Mouse (Mus musculus): ENCODE data around the gene Ndufa5.

Gene Ndufa5

DNA sequence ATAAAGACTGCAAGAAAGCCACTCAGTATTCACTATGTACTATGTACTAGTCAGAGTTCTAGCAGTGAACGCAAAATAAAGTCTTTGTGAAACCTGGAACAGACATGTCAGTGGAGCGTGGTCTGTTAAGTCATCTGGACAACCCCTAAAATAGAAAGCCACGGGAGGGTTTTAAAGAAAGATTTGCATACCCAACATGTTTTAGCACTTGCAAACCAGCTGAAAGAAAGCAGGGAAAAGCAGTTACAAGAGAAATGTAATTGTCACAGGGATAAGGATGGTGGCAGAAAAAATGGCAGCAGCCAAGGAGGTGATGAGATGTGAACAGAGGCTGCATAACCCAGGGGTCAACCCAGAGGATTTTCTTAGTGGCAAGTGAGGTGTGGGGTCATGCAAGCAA lies 2.1 kb downstream of the Ndufa5 start:
- no peak for DNase-seq (ENCODE audit: low spot score)

DNA sequence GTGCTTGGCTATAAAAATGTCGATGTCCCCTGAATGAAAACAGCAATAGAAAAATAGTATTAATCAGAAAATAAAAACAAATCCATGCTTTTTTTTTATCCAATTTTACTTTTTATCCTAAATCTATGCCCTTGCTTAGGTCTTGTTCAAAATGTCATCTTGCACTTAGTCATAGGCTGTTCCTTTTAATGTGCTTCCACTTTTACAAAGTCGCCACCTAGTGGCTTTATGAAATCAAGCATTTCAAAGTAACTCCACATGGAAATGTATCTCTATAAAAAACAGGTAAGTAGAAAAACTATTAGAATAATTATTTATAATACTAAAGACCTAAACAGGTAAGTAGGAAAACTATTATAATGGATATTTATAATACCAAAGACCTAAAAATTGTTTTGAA lies 11.6 kb downstream of the Ndufa5 start:
- no peak for DNase-seq (ENCODE audit: low spot score)

DNA sequence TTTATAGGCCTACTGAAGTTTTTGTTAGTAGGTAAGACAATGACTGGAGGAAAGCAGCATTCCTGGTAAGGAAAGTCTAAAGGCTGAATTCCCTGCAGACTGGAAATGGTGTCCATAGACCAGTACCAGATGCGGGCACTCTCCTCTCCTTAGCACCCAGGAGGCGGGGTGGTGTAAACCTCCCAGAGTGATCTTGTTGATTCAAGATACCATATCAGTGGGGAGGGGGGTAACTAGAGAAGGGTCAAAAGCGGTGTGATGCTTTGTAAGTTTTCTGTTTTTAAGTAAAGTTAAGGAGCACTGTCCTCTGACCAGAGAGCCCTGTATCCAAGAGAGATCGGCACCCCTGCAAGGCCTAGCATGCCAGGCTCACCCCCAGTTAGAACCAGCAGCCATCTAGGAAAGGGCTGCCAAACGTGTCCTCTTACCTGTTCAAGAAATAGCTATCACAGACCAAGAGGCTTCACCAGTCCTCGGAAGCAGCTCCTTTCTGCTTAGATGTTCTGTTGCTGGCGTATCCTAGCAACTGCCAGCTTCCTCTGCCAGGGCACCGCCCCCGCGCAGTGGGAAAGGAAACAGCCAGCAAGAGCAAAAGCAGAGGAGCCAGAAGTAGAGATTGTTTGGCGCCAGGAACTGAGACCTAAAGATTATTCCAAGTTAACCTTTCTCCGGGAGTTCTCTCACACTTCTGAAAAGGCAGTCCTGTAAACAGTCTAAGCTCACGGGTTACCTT lies 13.1 kb downstream of the Ndufa5 start, which contains the start of gene Iqub:
Gene Iqub, minus strand, starts transcription at position 516 of the 733 bp plus-strand sequence.
- DNase-seq (ENCODE audit: low spot score): peak; percentile 15

DNA sequence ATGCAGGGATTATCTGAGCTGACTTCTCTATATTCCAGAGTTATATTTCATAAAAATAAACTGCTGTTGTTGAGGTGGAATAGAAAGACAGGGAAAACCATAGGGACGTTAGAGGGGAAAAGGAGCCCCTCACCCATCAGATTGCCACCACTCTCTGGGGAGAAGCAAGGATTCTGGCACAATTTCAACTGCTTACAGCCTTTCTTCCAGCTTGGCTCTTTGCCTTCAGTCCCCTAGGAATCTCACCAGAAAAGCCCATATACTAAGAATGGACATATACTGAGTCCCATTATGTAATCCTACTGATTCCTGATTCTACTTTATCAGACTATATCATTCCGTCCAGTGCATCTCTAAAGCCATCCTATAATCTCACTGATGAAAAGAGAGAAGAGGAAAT lies 23.7 kb downstream of the Ndufa5 start:
- DNase-seq (ENCODE audit: low spot score): no peak

DNA sequence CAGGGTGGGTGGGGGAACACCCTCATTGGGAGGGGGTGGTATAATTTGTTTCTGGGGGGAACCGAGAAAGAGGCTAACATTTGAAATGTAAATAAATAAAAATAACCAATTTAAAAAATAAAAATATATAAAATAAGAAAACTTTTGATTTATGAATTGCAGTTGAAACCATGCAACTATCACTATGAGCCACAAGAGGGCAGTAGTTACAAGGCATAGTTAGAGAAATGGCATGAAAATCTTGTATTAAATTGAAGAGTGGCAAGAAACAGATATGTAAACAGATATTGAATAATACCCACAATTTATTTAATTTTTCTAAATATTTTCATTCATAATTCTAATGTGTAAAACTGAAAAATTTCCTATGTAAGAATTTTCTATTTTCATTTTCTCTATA lies 37.5 kb downstream of the Ndufa5 start:
- no peak for DNase-seq (ENCODE audit: low spot score)

DNA sequence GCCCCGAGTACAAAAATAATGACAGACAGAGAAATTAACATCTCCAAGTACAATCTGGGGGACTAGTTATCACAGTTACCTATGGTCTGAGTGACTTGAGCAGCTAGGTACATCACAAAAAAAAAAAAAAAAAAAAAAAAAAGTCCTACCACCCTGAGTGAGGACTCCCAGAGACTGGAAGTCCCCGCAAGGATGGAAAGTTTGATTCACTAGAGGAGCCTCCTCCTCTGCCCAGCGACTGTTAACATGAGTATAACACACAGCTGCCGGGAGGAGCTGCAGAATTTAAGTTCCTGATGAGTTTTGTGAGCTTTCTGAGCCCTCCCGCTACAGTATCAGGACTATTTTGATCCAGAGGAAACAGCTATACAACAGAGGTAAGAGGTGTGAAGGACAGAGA lies 41.3 kb downstream of the Ndufa5 start:
- no peak for DNase-seq (ENCODE audit: low spot score)

DNA sequence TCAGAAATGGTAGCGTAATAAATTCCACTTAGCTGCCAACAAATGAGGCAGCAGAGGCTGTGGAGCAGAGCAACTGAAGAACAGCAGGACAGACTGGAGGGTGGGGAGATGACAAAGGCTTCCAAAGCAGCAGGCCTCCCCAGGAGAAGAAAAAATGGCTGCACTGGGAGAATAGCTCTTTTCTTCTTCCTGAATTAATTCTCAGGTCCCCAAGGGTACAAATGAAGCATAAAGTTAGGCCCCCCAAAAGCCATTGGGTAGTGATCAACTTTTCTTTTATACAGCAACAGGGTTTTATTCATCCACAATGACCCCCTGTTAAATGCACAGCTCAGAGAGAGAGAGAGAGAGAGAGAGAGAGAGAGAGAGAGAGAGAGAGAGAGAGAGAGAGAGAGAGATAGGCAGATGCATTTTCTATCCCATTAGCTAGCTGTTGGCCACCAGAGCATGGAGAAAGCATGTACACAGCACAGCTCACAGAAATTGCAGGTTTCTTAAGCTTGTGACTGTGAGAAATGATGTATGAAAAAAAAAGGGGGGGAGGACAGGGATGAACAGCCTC lies 57.2 kb downstream of the Ndufa5 start:
- DNase-seq (ENCODE audit: low spot score): no peak

DNA sequence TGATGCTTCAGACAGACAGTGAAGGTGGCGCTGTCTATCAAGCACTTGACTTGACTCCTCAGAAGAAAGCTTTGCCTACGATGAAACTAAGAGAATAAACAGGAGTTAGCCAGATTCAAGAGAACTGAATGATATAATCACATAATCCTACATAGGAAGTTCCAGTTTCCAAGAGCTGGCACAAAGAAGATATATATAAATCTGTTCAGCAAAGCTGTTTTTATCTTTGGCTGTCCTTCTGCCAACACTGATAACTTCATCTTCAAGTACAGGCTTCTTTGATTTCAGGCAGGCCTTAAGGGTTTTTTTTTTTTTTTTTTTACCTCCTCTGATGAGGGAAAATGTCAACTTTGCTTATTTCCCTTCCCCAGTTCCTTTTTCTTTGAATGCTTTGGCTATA lies 57.7 kb downstream of the Ndufa5 start:
- DNase-seq (ENCODE audit: low spot score): no peak
